Mouse (Mus musculus) liver, embryonic 14.5 days (tissue): ENCODE measurements around the gene Art2b.

Experiments used
- CTCF ChIP-seq: IDR thresholded peaks from 2 replicates; pipeline ENCODE4 v1.5.1; 2016; ENCODE audit warnings: antibody characterized with exemption, low read depth, control low read depth
- EP300 ChIP-seq: IDR thresholded peaks from 2 replicates; pipeline ENCODE4 v1.6.1; 2016; ENCODE audit warnings: antibody characterized with exemption, low read depth

GRCm38 (mm10) chr7:101564086-101564485, 21.3 kb downstream of the Art2b start:
- no peak for TF ChIP-seq CTCF
- TF ChIP-seq EP300: no peak
